Mouse (Mus musculus) right cerebral cortex, adult 2 months (tissue): ENCODE results near the gene Slc7a5.

Experiments used
- DNase-seq, 2 experiments: peaks; one replicate each; pipeline ENCODE4 v3.0.0; 2021 to 2022; ENCODE audit warnings: low spot score in 2 of 2

The Slc7a5 gene

DNA sequence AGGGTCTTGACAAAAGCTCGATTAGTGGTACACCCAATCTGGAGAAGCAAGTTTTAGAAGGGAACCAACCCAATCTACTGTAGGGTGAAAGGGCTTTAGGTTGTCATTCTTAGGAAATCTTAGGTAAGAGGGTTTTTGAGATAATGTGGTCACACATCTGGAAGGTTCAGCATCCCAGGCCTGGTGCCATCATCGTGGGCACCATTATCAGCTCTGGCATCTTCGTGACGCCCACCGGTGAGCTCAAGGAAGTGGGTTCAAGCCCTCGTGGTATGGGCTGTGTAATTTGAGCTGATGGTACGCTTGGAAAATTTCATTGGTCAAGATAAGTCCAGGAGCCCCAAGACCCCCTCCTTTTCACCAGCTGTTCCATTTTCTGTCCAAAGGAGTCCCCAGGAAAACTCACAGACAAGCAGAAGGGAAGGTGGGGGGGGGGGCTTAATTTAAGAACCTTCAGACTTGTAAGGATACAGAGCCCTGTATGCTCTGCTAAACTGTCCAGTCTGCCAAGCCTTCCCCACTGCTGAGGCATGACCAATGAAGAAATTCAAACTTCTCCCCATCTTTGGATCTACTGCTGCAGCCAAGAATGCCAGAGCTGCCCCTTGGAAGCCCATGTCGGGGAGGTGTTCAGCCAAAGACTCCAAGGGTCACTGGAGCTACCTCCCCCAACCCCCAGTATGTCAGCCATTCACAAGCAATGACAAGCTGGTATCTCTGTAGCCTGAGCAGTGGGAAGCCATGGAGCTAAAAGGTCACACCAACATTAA lies 1.1 kb upstream of the Slc7a5 start:
- no peak for DNase-seq

DNA sequence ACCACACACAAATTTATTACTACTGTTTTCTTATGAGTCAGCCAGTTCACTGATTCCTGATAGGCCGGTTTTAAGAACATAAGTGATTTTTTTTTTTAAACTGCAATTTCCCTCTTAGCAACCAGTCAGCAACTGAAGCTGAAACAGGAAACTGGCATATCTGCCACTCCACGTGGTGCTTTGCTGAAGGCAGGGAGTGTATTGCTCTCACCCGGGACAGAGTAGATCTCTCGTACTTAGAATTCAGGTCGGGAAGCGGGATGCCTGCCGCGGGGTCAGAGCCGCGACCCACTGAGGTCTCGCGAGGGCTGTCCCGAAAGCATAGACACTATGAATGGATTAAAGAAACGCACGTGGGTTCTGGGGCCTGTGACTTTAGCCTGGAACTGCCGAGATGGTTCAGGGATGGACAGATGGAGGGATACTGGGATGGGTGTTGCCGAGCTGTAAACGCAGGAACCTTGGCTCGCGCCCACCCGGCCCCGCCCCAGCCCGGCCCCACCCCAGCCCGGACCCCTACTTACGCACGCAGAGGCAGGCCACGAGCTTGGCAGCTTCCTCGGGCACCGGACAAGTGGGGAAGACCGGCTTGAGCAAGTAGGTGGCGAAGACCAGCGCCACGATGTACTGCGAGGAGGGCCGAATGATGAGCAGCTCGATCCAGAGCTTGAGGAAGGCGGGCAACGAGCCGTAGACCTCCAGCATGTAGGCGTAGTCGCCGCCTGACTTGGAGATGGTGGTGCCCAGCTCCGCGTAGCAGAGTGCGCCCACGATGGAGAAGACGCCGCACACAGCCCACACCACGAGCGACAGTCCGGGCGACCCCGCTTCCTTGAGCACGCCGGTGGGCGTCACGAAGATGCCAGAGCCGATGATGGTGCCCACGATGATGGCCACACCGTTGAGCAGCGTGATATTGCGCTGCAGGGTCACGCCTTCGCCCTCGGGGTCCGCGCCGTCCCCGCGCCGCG lies 667 bp downstream of the Slc7a5 start:
- peak in 1 of 2 experiments; percentile 53 for DNase-seq

DNA sequence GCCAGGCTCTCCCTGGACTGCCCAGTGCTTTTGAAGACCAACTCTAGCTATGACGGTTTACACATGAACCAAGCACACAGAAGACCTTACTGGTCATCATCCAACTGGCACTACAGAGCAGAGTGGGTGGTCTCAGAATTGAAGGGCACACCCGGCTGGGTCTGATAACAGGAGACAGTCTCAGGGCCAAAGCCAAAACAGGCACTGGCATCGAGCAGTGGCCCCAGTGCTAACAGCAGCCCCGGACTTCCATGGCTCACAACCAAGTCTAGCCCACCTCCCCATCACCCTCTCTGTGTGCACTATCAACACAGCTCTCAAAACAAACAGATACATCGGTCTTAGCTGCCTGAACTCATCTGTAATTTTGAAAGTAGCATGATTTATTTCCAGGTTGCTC lies 1.6 kb downstream of the Slc7a5 start:
- no peak for DNase-seq

DNA sequence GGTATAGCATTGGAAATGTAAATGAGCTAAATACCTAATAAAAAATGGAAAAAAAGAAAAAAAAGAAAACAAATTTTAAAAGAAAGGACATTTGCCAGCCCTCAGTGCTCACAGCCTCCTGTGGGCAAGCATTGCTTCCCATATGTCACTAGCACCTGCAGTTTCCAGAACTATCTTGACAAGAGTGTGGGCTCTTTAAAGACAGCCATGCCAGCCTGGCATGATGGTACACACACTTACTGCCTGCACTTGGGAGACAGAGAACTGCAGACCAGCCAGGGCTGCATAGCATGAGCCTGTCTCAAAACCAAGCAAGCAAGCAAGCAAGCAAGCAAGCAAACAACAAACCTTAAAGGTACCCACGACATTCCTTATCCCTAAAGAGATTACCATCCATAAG lies 2.1 kb downstream of the Slc7a5 start:
- no peak for DNase-seq

DNA sequence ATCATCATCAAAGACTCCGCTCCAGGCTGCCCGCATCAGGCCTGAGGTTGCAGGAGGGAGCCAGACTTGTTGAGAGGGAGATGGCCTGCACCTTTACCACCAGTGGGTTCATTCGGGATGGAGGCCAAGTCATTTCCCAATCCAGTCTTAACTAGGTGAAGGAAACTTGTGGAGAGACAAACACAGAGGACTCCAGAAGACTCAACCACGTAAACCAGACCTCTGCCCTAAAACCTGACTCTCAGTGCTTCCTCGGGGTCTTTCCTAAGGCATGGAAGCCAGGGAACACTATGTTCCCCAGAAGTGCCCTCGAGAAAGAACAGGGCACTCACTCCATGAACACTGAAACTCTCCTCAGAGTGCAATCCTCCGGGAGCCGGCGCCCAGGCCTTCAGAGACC lies 2.5 kb downstream of the Slc7a5 start:
- no peak for DNase-seq

DNA sequence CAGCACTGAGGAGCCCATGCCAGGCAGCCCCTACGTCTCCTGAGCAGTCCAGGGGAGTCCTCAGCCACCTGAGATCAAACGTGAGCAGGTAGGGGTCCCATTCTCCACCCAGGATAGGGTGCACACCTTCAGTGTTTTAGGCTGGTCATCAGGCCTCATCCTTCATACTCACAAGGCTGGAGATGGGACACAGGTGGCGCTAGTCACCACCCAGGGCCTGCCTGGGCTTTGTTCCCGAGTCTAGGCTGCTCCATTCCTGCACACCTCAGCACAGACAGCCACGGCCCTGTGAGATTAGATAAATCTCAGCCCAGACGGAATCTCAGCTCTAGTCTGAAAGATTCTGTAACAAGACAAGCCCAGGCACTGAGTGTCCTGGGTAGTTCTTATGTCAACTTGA lies 3.5 kb downstream of the Slc7a5 start:
- no peak for DNase-seq

DNA sequence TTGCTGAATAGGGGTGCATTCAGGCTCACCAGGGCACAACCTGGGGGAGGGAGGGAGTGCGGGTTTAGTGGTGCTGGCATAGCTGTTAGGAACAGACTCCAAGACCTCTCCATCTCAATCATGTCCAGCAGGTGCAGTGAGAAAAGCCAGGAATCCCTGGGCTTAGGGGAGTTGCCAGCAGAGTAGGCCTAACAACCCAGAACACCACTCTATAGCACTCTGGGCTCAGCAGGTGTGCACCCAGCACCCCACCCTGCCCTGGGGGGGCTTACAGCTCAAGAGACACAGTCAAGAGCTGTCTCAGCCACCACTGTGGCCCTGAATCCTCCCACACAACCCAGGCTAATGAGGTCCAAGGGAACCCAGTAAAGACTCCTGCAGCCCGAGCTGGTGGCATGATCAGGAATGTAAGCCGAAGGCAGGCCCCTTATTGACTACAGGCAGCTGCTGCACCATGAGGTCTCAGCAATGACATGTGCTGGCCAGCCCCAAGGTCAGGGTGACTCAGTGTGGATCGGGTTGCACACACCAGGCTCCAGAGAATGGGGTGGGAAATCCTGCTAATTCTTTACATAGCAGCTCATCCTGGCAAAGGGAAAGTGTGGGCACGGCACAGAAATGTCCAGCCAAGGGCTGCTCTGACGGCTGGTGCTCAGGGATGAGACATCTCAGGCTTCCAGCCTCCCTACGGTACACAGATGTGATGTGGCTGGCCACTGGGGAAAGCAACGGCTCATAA lies 5.8 kb downstream of the Slc7a5 start:
- DNase-seq: peak in 1 of 2 experiments; percentile 15

DNA sequence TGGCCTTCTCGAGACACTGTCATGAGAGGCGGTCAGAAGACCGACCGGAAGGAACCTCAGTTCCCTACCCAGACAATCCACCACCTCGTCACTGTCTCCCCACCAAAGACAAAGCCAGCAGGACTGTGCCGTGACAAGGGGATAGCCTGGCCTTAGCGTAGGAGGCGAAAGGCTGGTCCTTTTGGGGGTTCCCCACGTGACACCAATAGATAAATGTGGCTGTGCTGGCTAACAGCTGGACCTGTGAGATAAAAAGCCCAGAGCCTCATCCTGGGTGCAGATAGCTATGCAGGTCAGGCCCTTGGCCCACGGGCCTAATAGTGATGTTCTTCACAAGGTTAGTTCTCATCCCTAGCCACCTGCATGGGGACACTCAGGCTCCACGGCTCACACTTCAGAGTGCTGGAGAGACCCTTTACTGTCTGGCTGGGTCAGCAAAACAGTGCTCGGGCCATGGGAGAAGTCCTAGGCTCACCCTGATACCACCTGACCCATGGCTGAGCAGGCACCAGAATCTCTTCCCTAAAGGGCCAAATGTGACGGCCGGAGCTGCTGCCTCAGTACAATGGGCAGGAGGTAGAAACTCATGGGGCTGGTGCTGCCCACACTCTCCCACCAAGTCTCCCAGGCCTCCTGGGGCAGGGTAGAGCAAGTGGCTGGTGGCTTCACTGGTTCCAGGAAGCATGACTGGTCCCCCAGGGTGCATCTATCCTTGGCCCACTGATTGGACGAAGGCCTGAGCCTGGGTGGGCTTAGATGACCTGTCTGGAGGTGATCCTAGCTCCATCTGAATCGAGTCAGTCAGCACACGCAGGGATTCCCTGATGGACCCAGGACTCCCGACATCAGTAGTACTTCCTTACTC lies 8.1 kb downstream of the Slc7a5 start:
- DNase-seq: no peak

DNA sequence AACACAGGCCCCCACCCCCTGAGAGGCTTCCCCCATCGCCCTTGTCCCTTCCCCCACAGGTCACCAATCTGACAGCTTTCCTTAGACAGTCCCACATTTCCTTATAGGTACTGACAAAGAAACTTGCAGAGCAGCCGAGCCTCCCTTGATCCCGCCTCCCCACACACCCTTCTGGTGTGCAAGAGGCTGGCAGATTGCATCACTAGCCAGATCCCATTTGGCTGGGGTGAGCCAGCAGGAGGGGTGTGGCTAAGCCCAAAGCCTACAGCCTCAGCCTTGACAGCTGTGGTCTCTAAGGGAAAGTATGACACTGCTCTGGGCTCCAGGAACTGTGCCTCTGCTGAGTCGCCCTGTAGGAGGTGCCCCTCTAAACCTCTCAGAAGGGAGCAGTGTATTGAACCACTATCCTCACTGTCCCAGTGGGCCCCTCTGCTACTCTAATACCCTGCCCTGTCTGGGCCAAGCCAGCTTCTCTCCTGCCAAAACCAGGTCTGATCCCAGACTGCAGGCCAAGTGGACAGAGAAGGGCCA lies 9.0 kb downstream of the Slc7a5 start:
- DNase-seq: peak; percentile 74 to 77

DNA sequence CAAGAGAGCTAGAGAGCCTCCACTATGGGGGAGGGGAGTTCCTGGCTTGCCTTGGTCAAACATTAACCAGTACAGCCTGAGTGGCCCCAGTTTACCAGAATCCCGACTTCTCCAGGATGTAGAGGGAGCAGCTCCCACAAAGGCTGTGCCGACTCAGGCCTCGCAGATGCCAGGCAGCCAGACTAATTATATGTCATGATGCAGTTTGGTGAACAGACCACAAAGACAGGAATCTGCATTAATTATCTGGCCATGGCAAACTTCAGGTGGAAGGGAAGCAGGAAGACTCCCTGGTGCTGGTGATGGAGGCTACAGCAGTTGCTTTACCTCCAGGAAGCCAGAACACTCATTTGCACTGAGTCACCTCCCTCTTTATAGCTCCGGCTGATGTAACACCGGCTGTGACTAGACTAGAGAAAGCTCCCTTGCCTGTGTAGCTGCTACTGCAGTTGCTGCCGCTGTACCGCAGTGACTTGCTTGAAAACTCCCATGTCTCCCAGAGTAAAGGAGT lies 9.6 kb downstream of the Slc7a5 start:
- DNase-seq: peak; percentile 71 to 75

DNA sequence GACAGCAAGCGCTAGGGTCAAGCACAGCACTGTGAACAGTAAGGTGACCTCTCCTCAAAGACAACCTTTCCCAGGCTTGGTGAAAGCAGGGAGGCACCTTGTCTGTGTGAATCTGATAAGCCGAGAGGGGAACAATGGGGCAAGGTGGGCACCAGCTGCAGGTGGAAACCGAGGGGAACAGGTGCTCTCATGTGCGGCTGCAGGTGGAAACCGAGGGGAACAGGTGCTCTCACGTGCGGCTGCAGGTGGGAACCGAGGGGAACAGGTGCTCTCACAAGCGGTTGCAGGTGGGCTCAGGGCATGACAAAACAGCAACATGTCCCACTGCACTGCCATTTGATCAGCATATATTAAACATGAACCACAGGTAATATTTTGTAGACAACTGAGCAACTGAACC lies 10.3 kb downstream of the Slc7a5 start:
- no peak for DNase-seq

DNA sequence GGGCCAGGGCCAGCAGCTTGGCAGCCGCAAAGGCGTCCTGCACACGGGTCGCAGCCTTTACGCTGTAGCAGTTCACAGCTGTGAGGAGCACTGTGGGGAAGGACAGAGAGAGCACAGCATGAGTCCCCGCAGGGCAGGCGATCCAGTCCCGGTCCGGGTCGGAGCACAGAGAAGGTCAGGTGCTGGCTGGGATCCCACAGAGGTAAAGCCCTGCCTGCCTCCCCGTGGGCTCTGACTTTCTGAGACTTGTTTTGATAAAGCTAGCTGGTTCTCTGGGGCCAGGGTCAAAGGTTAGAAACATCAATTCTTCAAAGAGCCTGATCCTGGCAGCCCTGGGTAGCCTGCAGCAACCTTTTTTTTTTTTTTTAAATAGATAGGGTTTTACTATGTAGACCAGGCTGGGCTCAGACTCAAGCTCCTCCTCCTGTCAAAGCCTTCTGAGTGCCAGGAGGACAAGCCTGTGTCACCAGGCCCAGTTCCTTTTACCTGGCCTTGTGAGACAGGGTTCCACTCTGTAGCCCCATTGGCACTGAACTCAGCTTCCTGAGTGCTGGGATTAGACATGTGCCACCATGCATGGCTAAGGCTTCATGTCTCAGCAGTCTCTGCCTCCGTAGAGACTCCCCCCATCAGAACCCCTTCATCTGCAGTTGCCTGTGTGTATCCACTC lies 10.9 kb downstream of the Slc7a5 start:
- no peak for DNase-seq

DNA sequence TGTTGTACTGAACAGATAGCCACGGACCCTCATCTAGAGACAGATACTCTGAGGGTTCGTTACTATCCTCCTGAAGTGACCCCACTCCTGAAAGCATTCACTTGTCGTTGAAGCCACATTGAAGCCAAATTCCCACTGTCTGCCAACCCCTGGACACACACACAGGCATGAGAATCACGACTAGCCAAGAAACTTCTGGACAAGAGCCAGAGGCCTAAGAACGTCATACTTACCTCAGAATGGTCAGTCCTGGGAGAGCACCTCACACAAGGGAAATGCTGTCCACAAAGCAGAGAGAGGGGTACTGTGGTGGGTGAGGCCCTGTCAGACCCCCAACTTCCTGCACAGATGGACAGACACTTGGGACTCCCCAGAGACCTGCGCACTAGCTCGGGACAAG lies 11.6 kb downstream of the Slc7a5 start:
- DNase-seq: no peak

DNA sequence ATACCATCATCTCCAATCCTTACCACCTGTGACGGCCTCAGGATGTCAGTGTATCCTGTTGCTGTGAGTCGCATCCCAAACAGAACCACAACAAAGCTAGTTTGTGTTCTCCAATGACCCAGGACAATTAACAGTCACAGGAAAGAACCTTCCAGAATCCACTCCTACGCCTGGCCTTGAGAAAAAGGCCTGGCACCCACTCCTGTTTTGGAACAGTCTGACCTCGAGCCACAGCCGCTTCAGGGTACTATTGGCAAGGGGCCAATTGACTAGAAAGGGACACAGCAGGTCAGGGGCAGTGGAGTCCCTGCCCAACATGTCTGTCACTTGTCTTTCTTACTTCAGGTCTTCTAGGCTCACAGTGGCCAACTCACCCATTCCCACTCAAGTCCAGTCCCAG lies 14.6 kb downstream of the Slc7a5 start:
- no peak for DNase-seq

DNA sequence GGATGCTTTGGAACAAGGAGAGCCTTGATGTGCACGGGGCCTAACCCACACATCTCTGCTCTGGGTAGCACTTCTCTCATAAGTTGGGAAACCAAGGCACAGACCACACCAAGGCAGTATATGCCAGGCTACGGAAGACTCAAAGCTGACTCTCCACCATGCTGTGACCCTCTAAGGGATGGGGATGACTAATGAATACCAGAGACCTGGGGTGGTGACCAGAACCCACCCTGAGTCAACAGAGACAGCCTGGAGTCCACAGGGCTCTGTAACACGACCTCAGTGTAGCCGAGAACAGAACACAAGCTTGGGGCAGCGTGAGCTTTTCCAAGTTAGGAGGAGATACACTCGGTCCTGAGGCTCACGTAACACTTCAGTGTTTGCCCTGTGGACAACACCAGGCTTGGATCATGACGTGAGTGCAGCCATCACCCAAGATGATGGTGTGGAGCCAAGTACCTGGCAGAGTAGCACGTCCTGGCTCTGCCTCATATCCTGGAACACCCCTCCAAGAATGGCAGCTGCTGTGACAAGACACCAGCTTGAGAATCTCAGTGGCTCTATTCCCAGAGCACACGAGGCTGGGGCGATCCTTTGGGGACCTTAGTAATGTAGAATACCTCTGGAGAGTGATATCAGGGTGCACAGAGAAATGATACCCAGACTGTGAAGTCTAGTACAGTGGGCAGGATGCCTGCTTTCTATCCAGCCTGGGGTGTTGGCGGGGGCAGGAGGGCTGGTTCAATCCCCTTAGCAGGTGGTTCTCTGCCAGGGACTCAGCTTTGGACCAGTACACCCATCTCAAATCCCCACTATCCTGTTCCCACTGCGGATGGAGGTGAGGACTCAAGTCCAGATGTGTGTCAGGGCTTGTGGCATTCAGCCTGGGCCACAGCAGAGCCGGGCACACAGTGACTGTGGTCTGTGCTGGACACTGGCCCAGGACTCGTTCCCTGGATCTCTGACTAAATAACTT lies 17.4 kb downstream of the Slc7a5 start:
- DNase-seq: no peak

DNA sequence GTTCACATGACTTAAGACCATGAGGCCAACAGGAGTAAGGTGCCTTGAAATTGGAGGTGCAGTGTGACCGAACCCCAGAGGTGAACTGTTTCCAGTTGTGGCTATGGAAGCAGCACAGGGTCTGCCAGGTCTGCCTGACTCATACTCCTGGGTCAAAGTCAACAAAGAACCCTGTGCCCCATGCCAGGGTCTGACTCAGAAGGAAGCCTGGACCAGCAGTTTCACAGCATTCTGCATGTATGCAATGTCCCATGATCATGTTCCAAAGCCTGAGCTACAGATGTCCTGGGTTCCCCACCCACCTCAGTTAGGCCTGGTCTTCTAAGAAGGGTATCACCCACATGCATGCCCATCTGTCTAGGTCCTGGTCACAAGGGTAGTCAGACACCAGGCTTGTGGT lies 18.2 kb downstream of the Slc7a5 start:
- DNase-seq: no peak

DNA sequence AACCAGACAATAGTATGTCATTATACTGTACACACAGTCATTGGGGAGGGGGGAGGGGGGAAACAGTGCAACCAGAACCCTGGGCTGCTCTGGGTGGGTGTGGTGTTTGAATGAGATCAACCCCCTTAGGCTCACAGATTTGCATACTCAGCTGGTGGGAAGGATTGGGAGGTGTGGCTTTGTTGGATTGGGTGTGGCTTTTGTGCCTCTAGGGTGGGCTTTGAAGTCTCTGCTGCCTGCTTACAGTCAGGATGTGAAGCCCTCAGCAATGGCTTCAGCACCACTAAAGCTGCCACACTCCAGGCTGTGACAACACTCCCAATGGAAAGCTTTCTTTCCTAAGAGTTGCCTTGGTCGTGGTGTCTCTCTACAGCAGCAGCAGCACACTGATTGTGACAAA lies 19.9 kb downstream of the Slc7a5 start:
- DNase-seq: no peak

DNA sequence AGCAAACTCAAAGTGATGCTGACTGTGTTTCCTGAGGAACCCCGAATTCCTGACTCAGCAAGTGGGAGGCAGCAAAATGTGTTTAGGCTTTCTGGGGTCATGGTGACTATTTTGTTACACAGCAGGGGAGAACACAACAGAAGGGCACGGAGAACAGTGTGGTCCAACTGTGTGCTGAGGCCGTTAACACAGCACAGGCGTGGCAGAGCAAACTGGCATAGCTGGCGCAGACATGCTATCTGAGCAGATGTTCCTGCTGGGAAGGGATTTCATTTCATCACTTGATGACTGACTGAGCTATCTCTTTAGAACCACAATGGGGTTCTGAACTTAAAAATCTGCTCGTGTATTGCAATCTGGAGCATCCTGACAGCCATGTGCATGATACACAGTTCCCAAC lies 22.1 kb downstream of the Slc7a5 start:
- DNase-seq: no peak

DNA sequence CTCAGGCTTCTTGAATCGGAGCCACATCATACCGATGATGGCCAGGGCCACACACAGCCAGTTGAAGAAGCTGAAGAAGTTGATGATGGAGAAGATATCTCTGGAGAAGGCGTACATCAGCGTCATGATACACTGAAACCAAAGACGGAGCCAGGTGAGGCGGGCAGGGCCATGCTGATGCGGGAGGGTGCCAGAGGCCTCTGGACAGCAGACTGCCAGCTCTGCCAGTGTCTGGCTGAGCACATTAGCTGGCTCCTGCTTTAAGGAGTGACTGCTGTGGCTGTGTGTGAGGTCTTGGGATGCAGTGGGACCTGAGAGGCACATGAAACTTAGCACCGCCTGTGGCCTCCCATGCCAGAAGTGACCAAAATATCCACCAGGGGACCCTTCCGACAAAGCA lies 22.5 kb downstream of the Slc7a5 start:
- no peak for DNase-seq
